Mouse (Mus musculus): ENCODE data around the gene Cnbd2.

The Cnbd2 gene

GRCm38 (mm10) chr2:156312297-156312897 is at the start of gene Cnbd2, which contains the start of gene Scand1:
TSS of gene Cnbd2 (plus strand) at chr2:156312299.
TSS of gene Scand1 (minus strand) at chr2:156312704.
- peak; percentile 66 to 81 for DNase-seq (ENCODE audit: low read depth in 1 of 2, low spot score in 2 of 2)

- DNase-seq (ENCODE audit: low read depth in 1 of 2, low spot score in 2 of 2): no peak
These were observed 48.8 kb upstream of the Cnbd2 start for GRCm38 (mm10) chr2:156263204-156263893.

DNA sequence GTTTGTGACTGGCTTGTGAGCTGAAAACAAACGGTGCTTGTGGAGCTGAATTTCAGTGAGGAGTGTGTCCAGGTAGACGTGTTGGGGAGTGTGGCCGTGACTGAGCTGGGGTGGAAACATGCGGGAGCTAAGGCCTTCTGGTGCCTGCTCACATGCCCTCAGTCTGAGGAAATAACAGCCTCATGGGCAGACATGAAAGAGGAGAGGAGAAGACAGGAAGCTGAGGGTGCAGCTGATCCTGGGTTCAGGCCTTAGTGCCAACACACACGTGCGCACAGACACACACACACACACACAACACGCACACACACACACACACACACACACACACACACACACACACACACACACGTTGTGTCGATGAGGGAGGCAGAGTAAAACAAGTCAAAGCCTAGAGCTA is 44.5 kb upstream of the Cnbd2 start:
- no peak for DNase-seq (ENCODE audit: low read depth in 1 of 2, low spot score in 2 of 2)

DNA sequence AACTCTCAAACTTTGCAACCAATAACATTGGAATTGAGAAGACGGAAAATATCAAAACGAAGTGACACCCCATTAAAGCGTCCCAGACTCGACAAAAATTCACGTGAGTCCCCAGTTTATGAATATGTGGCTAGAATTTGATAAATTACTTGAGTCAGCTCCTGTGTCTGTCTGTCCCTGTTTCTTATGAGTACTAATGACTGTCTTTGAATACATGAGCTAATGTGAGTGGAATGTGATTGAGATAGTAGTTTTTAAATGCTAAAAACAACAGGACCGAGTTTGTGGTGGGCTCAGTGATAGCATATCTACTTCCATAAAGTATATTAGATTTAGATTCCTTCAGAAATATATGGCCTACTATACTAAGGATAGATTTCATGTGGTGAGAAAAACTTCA is 39.5 kb upstream of the Cnbd2 start:
- no peak for DNase-seq (ENCODE audit: low read depth in 1 of 2, low spot score in 2 of 2)

GRCm38 (mm10) chr2:156278226-156279017 is 33.7 kb upstream of the Cnbd2 start:
- DNase-seq (ENCODE audit: low read depth in 1 of 2, low spot score in 2 of 2): peak; percentile 19 to 49

DNA sequence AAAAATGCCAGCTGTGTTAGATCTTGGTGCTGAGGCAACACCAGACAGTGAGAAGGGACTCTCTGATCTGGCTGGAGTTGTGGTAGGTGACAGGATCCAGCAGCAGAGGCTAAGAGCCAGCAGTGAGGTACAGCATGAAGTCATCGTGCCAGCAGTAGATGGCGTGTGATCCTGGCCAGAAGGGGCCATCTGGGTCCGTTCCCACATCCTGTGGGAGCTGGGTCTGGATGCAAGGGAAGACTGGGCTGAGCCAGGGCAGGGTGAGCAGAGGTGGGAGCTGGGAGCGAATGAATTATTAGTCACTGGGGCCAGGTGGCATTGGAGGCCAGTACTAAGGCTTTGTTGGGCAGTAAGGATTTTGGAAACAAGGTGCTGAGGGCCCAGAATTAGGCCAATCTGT is 30.9 kb upstream of the Cnbd2 start:
- DNase-seq (ENCODE audit: low read depth in 1 of 2, low spot score in 2 of 2): no peak

DNA sequence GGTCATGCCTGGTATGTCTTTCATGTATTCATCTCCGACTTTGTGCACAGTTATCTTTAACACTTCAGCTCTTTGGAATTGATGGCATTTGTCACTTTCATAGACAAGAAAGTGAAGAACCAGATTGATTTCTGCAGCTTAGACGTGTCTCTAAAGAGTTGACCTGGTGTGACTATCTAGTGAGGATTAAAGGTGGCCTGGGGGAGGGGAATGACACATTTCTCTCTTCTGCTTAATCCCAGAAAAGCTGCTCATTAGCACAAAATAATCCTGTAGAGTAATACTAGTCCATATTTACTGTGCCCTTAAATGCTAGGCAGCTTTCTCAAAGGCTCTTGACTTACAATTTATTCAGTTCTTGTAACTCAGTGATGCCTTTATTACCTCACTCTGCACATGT is 26.9 kb upstream of the Cnbd2 start:
- DNase-seq (ENCODE audit: low read depth in 1 of 2, low spot score in 2 of 2): no peak

DNA sequence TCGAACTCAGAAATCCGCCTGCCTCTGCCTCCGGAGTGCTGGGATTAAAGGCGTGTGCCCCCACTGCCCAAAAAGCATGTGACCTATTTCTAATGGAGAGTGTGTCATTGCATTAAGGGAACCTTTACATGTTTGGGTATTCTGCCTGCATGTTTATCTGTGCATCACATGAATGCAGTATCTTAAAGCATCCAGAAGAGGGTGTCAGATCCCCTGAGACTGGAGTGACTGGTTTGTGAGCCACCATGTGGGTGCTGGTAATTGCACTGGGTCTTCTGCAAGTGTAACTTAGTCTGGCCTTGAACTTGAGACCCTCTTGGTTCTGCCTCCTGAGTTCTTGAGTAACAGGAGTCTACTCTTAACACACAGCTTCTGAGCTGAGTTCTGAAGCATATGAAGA is 25.4 kb upstream of the Cnbd2 start:
- DNase-seq (ENCODE audit: low read depth in 1 of 2, low spot score in 2 of 2): no peak

DNA sequence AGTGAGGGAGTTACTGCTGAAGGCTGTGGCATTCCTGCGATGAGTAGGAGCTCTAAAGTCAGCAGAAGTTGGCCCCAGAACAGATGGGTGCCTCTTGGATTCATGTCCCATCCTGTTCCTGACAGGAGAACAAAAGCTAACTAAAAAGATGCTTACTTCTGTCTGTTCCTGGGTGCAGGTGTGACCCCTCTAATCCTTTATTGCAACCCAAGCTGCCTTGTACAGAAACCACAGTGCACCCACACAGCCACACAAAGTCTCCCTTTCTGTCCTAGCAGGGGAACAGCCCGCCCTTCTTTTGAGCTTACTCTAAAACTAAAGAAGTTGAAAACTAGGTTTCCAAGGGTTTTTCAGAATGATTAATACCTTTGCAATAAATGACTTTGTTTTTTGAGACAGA is 23.9 kb upstream of the Cnbd2 start:
- no peak for DNase-seq (ENCODE audit: low read depth in 1 of 2, low spot score in 2 of 2)

- DNase-seq (ENCODE audit: low read depth in 1 of 2, low spot score in 2 of 2): no peak
These were observed 22.4 kb upstream of the Cnbd2 start for GRCm38 (mm10) chr2:156289552-156290160.

GRCm38 (mm10) chr2:156291998-156292397 is 20.1 kb upstream of the Cnbd2 start:
- DNase-seq (ENCODE audit: low read depth in 1 of 2, low spot score in 2 of 2): no peak

DNA sequence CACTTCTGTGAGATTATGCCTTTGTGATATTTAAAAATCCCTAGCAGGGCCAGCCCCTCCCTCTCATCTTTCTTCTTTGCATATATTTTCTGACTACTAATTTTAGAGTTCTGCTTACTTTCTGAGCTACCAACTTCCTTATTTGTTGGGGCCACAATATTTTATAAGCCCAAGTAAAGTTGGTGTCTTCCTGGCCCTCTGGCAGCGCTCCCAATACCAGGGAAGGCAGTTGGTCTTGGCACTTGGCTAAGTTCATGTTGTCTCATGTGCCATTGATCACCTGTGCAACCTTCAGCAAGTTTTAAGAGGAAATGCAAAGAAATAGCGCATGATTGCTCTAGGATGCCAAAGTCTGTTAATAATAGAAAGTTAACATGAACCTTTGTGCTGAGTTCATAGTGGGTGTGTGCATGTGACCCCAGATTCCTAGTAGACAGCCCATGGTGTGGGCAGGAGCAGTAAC is 16.5 kb upstream of the Cnbd2 start:
- no peak for DNase-seq (ENCODE audit: low read depth in 1 of 2, low spot score in 2 of 2)

DNA sequence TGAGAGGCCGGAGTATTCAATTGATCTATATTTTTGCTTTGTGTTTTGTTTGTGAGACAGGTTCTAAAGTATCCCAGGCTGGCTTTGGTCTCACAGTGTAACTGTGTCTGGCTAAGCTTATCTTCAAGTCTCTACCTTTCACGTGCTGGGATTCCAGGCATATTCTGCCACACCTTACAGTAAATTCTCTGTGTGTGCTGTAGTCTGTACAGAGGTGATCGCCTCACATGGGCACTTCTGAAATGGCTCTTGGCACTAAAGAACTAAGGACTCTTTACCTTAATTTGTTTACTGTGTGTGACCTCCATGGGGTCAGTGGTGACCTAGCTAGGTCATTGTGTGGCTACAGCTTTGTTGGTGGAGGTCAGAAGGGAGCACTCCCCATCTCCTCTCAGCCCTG is 15.9 kb upstream of the Cnbd2 start:
- no peak for DNase-seq (ENCODE audit: low read depth in 1 of 2, low spot score in 2 of 2)

DNA sequence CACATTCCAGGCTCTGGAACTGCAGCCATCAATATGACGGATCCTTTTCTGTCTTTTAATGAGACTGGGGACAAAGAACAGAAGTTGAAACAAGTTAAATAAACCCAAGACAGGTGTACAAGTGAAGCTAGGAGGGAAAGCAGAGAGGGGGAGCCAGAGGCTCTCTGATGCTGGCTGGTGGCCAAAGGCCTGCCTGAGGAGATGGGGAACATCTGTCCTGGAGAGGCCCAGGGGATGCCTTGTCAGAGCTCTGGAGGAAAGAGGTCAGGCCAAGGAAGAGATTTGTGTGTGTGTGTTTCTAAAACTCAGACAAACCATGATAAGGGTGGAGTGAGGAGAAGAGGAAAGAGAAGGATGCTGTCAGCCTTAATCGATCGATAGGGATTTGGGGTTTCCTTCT is 14.4 kb upstream of the Cnbd2 start:
- DNase-seq (ENCODE audit: low read depth in 1 of 2, low spot score in 2 of 2): no peak

GRCm38 (mm10) chr2:156298458-156298857 is 13.6 kb upstream of the Cnbd2 start:
- no peak for DNase-seq (ENCODE audit: low read depth in 1 of 2, low spot score in 2 of 2)

DNA sequence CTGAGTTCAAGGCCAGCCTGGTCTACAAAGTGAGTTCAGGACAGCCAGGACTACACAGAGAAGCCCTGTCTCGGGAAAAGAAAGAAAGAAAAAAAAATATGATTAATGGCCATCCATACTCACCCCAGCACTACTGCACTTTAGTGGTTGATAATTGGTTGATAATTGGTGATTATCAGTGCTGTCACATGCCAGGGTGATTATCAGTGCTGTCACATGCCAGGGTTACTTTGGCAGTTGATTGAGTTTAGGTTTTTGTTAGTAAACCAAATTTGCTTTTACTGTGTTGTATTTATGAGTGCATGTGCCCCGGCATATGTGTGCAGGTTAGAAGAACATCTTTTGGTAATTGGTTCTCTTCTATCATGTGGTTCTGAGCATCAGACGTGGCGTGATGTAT is 10.0 kb upstream of the Cnbd2 start:
- no peak for DNase-seq (ENCODE audit: low read depth in 1 of 2, low spot score in 2 of 2)

DNA sequence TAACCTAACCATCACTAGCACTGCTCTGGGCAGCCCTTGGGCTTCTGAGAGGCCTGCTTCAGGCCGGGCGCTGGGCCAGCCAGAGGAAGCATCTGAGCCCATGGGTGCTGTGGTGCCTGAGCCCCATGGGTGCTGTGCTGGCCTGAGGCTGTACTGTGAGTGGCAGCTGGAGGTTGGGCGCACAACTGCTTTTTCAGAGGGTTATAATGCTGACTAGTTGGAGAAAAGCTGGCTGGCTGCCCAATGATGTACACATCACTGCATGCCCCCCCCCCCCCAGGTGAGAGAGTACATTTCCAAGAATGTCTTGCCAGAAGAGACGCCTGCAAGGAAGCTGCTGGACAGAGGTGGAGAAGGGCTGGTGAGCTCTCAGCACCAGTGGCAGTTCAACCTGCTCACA is 7.7 kb upstream of the Cnbd2 start:
- no peak for DNase-seq (ENCODE audit: low read depth in 1 of 2, low spot score in 2 of 2)

DNA sequence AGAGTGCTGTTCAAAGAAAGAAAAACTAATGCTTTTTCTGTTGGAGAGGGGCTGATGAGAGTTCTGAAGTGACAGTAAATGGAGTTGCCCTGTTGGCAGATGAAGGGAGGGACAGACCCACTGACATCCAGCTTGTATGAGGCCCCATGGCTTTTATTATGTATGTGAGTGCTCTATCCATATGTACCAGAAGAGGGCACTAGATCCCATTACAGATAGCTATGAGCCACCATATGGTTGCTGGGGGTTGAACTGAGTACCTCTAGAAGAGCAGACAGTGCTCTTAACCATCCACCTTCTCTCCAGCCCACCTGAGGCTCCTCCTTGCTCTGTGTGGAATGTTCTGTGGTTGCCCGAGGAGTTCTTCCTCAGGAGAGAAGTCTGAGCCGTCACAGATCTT is 6.3 kb upstream of the Cnbd2 start:
- DNase-seq (ENCODE audit: low read depth in 1 of 2, low spot score in 2 of 2): no peak

- no peak for DNase-seq (ENCODE audit: low read depth in 1 of 2, low spot score in 2 of 2)
These were observed 4.8 kb upstream of the Cnbd2 start for GRCm38 (mm10) chr2:156307261-156307660.

DNA sequence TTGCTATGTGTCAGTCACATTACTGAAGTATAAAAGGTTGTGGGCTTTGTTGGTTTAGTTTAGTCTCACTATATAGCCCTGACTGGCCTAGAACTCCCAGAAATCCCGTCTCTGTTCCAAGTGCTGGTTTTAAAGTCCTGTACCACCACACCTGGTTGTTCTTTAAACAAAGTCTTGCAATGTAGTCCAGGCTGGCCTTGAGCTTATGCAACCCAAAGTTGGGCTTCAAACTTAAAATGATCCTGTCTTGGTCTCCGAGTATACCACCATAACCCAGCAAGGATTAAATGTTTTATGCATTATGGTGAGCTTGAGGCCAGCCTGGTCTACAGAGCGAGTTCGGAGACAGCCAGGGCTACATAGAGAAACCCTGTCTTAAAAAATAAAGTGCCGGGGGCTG is 2.2 kb upstream of the Cnbd2 start:
- DNase-seq (ENCODE audit: low read depth in 1 of 2, low spot score in 2 of 2): no peak

- DNase-seq (ENCODE audit: low read depth in 1 of 2, low spot score in 2 of 2): no peak
These were observed 1.6 kb upstream of the Cnbd2 start for GRCm38 (mm10) chr2:156310455-156310854.

- DNase-seq (ENCODE audit: low read depth in 1 of 2, low spot score in 2 of 2): no peak
These were observed 1.2 kb upstream of the Cnbd2 start for GRCm38 (mm10) chr2:156310945-156311344.
